Mouse (Mus musculus) neural tube, embryonic 13.5 days (tissue): ENCODE measurements at regions not wholly inside any gene's neighbourhood (a gene's known extent, or its start where the extent isn't known, plus 50 kb on each side); places are given as distances from the start of the nearest gene placed in this dataset.
A peak's percentile ranks its signal among the peaks of the same experiment; 100 is the strongest.

Source experiments
- ATAC-seq: fragments of 200-750 bp; cut with Nextera tagmentation; 2 replicates; pipeline ENCODE4 v1.8.0; 2017; ENCODE audit warnings: low read depth, mild to moderate bottlenecking, moderate TSS enrichment, moderate library complexity
- H3K27ac ChIP-seq: fragments of 300-500 bp; sonication (generic); replicated peaks from 2 replicates; pipeline ENCODE4 v1.5.1; 2015; ENCODE audit warnings: moderate library complexity, mild to moderate bottlenecking, inconsistent platforms
- H3K27me3 ChIP-seq: fragments of 300-500 bp; sonication (generic); 2 replicates; pipeline ENCODE4 v1.6.1; 2015; ENCODE audit warnings: mild to moderate bottlenecking, inconsistent platforms
- H3K36me3 ChIP-seq: fragments of 300-500 bp; sonication (generic); 2 replicates; pipeline ENCODE4 v1.6.1; 2015; ENCODE audit warnings: mild to moderate bottlenecking, inconsistent platforms
- H3K4me1 ChIP-seq: fragments of 300-500 bp; sonication (generic); replicated peaks from 2 replicates; pipeline ENCODE4 v1.6.1; 2015; ENCODE audit warnings: inconsistent platforms
- H3K4me2 ChIP-seq: fragments of 300-500 bp; sonication (generic); 2 replicates; pipeline ENCODE4 v1.6.1; 2015; ENCODE audit warnings: inconsistent platforms, mild to moderate bottlenecking, moderate library complexity
- H3K4me3 ChIP-seq: fragments of 300-500 bp; sonication (generic); 2 replicates; pipeline ENCODE4 v1.5.1; 2015; ENCODE audit warnings: mild to moderate bottlenecking, inconsistent platforms
- H3K9ac ChIP-seq: fragments of 300-500 bp; sonication (generic); 2 replicates; pipeline ENCODE4 v1.6.1; 2015; ENCODE audit warnings: moderate library complexity, mild to moderate bottlenecking, inconsistent platforms
- H3K9me3 ChIP-seq: fragments of 300-500 bp; sonication (generic); 2 replicates; pipeline ENCODE4 v1.6.1; 2016; ENCODE audit warnings: inconsistent platforms
- WGBS: fragments of 180-500 bp; shearing (Covaris S2); methylation state at CpG from one replicate; pipeline ENCODE4 v1.1.7; 2015; 5-methylcytosine and 5-hydroxymethylcytosine counted together

DNA sequence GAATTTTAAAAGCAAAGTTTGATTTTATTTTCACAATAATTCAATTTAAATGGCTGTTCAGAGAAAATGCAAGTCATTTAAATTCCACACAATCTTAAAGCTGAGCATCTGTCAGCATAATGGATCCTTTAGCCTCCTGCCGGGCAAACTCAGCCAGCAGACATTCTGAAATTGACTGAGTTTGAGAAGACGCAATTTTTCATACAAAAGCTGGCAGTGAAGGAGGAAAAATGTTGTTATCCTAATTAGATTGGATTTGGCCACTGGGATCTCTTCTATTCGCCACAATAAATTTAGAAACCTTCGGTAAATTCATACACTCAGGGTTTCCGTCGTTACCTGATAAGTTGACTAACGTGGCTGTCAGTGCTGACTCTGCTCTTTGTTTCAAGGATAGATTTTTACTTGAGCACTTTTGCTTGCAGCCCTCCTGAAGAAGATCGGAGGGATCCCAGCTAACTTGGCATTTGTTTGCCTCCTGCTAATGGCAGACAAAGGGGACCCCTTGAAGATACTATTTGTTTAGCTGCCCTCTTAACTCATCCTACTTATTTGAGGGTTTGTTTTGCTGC lies 244.9 kb upstream of the Fsip2 start:
- no peaks in the 10 kb centered on the region for H3K27me3 ChIP-seq
- 44% methylated on average over 8 of the region's 8 CpGs for WGBS
- H3K9me3 ChIP-seq = no peaks in the 10 kb centered on the region
- H3K4me3 ChIP-seq = no peak overlapping the region
- peak overlapping the region; percentile 33 for H3K4me2 ChIP-seq
- H3K4me1 ChIP-seq = no peaks in the 10 kb centered on the region
- no peak for ATAC-seq
- 0 out of 2 replicates have a peak overlapping the region, but pooled peaks have one; percentile 22 for H3K9ac ChIP-seq
- H3K36me3 ChIP-seq = no peaks in the 10 kb centered on the region
- H3K27ac ChIP-seq = no peak overlapping the region

DNA sequence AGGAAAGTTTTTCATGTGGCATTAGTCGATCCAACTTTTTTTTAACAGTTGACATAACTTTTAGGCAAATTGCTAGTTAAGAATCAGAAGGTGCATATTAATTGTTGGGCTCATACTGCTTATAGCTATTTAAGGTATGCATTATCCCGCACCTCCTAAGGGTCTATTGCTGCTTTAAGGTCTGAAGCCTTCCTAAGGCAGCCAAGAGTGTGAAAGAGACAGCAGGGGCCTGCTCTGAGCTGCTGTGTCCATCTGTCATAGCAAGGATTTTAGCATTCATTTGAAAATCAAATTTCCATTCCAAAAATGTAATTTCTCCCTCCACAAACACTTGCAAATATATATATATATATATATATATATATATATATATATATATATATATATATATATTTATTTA lies 241.6 kb upstream of the Fsip2 start:
- H3K36me3 ChIP-seq = no peaks in the 10 kb centered on the region
- H3K4me3 ChIP-seq = no peak overlapping the region
- H3K27ac ChIP-seq = no peak overlapping the region
- no peaks in the 10 kb centered on the region for H3K9me3 ChIP-seq
- no peak overlapping the region for H3K9ac ChIP-seq
- H3K4me1 ChIP-seq = no peaks in the 10 kb centered on the region
- WGBS = 73% methylated on average over 2 of the region's 2 CpGs
- no peaks in the 10 kb centered on the region for H3K27me3 ChIP-seq
- H3K4me2 ChIP-seq = no peak overlapping the region
- ATAC-seq = no peak

DNA sequence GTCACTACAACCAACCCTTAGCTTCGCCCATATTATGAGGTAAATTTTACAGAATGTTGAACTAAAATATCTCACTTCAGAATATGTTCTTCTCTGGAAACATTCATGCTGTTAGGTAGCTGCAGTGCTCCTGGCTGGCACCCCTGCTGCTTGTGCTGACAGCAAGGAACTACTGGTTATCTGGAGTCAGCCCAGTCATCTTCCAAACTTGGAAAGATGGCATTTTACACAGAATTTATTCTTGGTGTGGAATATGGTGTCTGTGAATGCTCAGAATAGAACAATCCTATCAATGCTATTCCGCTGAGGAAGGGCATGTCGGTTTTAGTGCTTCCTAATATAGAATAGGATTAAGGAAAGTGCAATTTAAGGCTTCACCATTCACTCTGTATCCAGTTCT lies 227.7 kb upstream of the Fsip2 start:
- Histone ChIP-seq H3K4me2 (no peak overlapping the region), H3K4me3 (no peak overlapping the region), H3K9ac (no peak overlapping the region), H3K4me1 (no peaks in the 10 kb centered on the region), H3K27me3 (no peaks in the 10 kb centered on the region), H3K9me3 (no peaks in the 10 kb centered on the region), H3K27ac (no peak overlapping the region), H3K36me3 (no peaks in the 10 kb centered on the region)
- ATAC-seq = no peak
- WGBS = 87% methylated on average over 3 of the region's 3 CpGs
